Mouse (Mus musculus) thymus, adult 18-20 months (tissue): ENCODE measurements around the gene Afap1.
A peak's percentile ranks its signal among the peaks of the same experiment; 100 is the strongest.

ENCODE experiments used
- DNase-seq, 2 experiments: peaks; one replicate each; pipeline ENCODE4 v3.0.0; 2022; ENCODE audit warnings: mixed read lengths in 2 of 2

Gene Afap1

GRCm38 (mm10) chr5:35893093-35893804, at the start of gene Afap1:
TSS of gene Afap1 (plus strand) at chr5:35893319.
- peak; percentile 98 to 99 for DNase-seq

GRCm38 (mm10) chr5:35851485-35851884, 41.6 kb upstream of the Afap1 start:
- no peak for DNase-seq

- no peak for DNase-seq
Measured at GRCm38 (mm10) chr5:35853463-35853862, 39.7 kb upstream of the Afap1 start.

- DNase-seq: no peak
Measured at GRCm38 (mm10) chr5:35856245-35856644, 36.9 kb upstream of the Afap1 start.

- no peak for DNase-seq
Measured at GRCm38 (mm10) chr5:35858069-35858468, 35.0 kb upstream of the Afap1 start.

- DNase-seq: no peak
Measured at GRCm38 (mm10) chr5:35861456-35861855, 31.7 kb upstream of the Afap1 start.

GRCm38 (mm10) chr5:35869973-35870372, 23.1 kb upstream of the Afap1 start:
- no peak for DNase-seq

- DNase-seq: peak; percentile 29 to 41
Measured at GRCm38 (mm10) chr5:35870408-35871012, 22.6 kb upstream of the Afap1 start.

- DNase-seq: no peak
Measured at GRCm38 (mm10) chr5:35873382-35873781, 19.7 kb upstream of the Afap1 start.

- DNase-seq: no peak
Measured at GRCm38 (mm10) chr5:35876236-35876635, 16.9 kb upstream of the Afap1 start.

GRCm38 (mm10) chr5:35879199-35879598, 13.9 kb upstream of the Afap1 start:
- DNase-seq: no peak

- DNase-seq: no peak
Measured at GRCm38 (mm10) chr5:35882391-35882790, 10.7 kb upstream of the Afap1 start.

GRCm38 (mm10) chr5:35884262-35884661, 8.9 kb upstream of the Afap1 start:
- no peak for DNase-seq

GRCm38 (mm10) chr5:35884689-35885088, 8.4 kb upstream of the Afap1 start:
- no peak for DNase-seq

GRCm38 (mm10) chr5:35888959-35889358, 4.2 kb upstream of the Afap1 start:
- DNase-seq: no peak

GRCm38 (mm10) chr5:35889641-35890040, 3.5 kb upstream of the Afap1 start:
- DNase-seq: no peak

- no peak for DNase-seq
Measured at GRCm38 (mm10) chr5:35890985-35891730, 2.0 kb upstream of the Afap1 start.

GRCm38 (mm10) chr5:35892363-35892762, 756 bp upstream of the Afap1 start:
- DNase-seq: no peak

GRCm38 (mm10) chr5:35893805-35894260, 714 bp downstream of the Afap1 start:
- DNase-seq: peak; percentile 40 to 48

- no peak for DNase-seq
Measured at GRCm38 (mm10) chr5:35894295-35895047, 1.4 kb downstream of the Afap1 start.

GRCm38 (mm10) chr5:35895926-35896325, 2.8 kb downstream of the Afap1 start:
- no peak for DNase-seq

GRCm38 (mm10) chr5:35896556-35896955, 3.4 kb downstream of the Afap1 start:
- DNase-seq: no peak

GRCm38 (mm10) chr5:35897147-35897546, 4.0 kb downstream of the Afap1 start:
- DNase-seq: no peak
